Mouse (Mus musculus): ENCODE results near the gene Tamm41. TPM values are rescaled to one million over a fixed set of nuclear protein-coding genes. Genes with fewer than 3 reads are reported as not detected.

Tamm41 gene
- polyA plus RNA-seq, 1 experiment: 31.8 TPM

DNA sequence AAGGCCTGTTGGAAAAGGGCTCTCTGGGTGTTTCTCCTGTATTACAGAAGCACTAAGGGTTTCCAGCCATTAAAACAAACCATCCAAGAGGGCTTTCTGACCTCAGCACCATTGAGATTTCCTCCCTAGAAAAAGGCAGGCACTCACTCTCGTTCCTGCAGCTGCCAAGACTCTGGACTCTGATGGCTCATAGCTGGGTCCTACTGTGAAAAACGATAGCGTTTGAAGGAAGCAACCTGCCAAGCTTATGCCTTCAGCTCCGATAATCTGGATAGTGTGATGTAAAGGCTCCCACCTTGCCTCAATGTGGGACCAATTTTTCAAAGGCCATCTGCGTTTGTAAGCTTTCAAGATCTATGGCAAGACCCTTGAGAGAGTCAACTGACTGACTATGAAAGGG lies 43.6 kb downstream of the Tamm41 start:
- no peak overlapping the region for H3K4me3 ChIP-seq (ENCODE audit: low read depth, low read length)
- 87% methylated on average over 5 of the region's 5 CpGs for WGBS
- H3K27ac ChIP-seq (ENCODE audit: insufficient read depth, low read depth, low read length): no peak overlapping the region
- H3K36me3 ChIP-seq (ENCODE audit: control insufficient read depth, insufficient read depth, low read length): no peaks in the 10 kb centered on the region
- no peak for TF ChIP-seq POLR2A (IDR thresholded peaks at IDR 0.05; ENCODE audit: low read depth, low read length)
- no peak for TF ChIP-seq CTCF (IDR thresholded peaks at IDR 0.05; ENCODE audit: extremely low read depth, insufficient read length, insufficient replicate concordance, low read depth, low read length)
- H3K27me3 ChIP-seq (ENCODE audit: control insufficient read depth, insufficient read depth, low read length): no peaks in the 10 kb centered on the region
- peaks cover 11% of the 10 kb centered on the region; the same call in 1 of the 2 replicates for H3K4me1 ChIP-seq (ENCODE audit: control insufficient read depth, insufficient read depth, insufficient read length, low read length)

- Histone ChIP-seq H3K4me1 (ENCODE audit: control insufficient read depth, insufficient read depth, insufficient read length, low read length) (peaks cover 15% of the 10 kb centered on the region; the same call in 1 of the 2 replicates), H3K27me3 (ENCODE audit: control insufficient read depth, insufficient read depth, low read length) (no peaks in the 10 kb centered on the region), H3K36me3 (ENCODE audit: control insufficient read depth, insufficient read depth, low read length) (no peaks in the 10 kb centered on the region), H3K4me3 (ENCODE audit: low read depth, low read length) (no peak overlapping the region), H3K27ac (ENCODE audit: insufficient read depth, low read depth, low read length) (no peak overlapping the region)
- no peak for TF ChIP-seq POLR2A (IDR thresholded peaks at IDR 0.05; ENCODE audit: low read depth, low read length)
- no peak for TF ChIP-seq CTCF (IDR thresholded peaks at IDR 0.05; ENCODE audit: extremely low read depth, insufficient read length, insufficient replicate concordance, low read depth, low read length)
- 55% methylated on average over 8 of the region's 8 CpGs for WGBS
Measured at GRCm38 (mm10) chr6:114993659-114994058, 44.0 kb downstream of the Tamm41 start.

- TF ChIP-seq POLR2A (IDR thresholded peaks at IDR 0.05; ENCODE audit: low read depth, low read length): no peak
- no peak for TF ChIP-seq CTCF (IDR thresholded peaks at IDR 0.05; ENCODE audit: extremely low read depth, insufficient read length, insufficient replicate concordance, low read depth, low read length)
- WGBS: 93% methylated on average over 4 of the region's 4 CpGs
Measured at GRCm38 (mm10) chr6:114991909-114992308, 45.8 kb downstream of the Tamm41 start.

DNA sequence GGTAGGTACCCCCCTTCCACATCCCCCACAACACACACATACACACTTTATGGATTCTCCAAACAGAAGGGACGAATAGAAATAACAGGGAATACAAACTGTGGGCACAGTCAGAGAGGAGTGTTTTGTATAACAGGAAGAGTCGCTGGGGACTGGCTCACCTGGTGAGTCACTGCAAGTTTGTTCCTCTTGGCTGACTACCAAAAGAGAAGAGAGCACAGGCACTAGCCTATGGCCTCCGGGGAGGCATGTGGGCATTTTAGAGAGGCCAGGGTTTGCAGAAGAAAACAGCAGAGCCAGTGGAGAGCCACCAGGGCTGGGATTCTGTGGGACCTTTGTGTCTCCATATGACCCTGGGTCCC lies 49.1 kb downstream of the Tamm41 start:
- H3K27me3 ChIP-seq (ENCODE audit: control insufficient read depth, insufficient read depth, low read length): no peaks in the 10 kb centered on the region
- no peak overlapping the region for H3K4me3 ChIP-seq (ENCODE audit: low read depth, low read length)
- no peak for TF ChIP-seq POLR2A (IDR thresholded peaks at IDR 0.05; ENCODE audit: low read depth, low read length)
- peaks cover 12% of the 10 kb centered on the region; the same call in 1 of the 2 replicates for H3K4me1 ChIP-seq (ENCODE audit: control insufficient read depth, insufficient read depth, insufficient read length, low read length)
- H3K27ac ChIP-seq (ENCODE audit: insufficient read depth, low read depth, low read length): peak overlapping the region; percentile 90
- WGBS: 17% methylated on average over 3 of the region's 3 CpGs
- no peaks in the 10 kb centered on the region for H3K36me3 ChIP-seq (ENCODE audit: control insufficient read depth, insufficient read depth, low read length)

More at GRCm38 (mm10) chr6:114991909-114992308, 45.8 kb downstream of the Tamm41 start:
- H3K36me3 ChIP-seq (ENCODE audit: control insufficient read depth, insufficient read depth, low read length): no peaks in the 10 kb centered on the region
- H3K4me3 ChIP-seq (ENCODE audit: low read depth, low read length): no peak overlapping the region
- H3K4me1 ChIP-seq (ENCODE audit: control insufficient read depth, insufficient read depth, insufficient read length, low read length): peaks cover 16% of the 10 kb centered on the region; the same call in 1 of the 2 replicates
- H3K27me3 ChIP-seq (ENCODE audit: control insufficient read depth, insufficient read depth, low read length): no peaks in the 10 kb centered on the region
- H3K27ac ChIP-seq (ENCODE audit: insufficient read depth, low read depth, low read length): no peak overlapping the region

- H3K27me3 ChIP-seq (ENCODE audit: control insufficient read depth, insufficient read depth, low read length): no peaks in the 10 kb centered on the region
- H3K36me3 ChIP-seq (ENCODE audit: control insufficient read depth, insufficient read depth, low read length): no peaks in the 10 kb centered on the region
- H3K27ac ChIP-seq (ENCODE audit: insufficient read depth, low read depth, low read length): peak overlapping the region; percentile 90
- H3K4me1 ChIP-seq (ENCODE audit: control insufficient read depth, insufficient read depth, insufficient read length, low read length): peaks cover 12% of the 10 kb centered on the region; the same call in 1 of the 2 replicates
- no peak overlapping the region for H3K4me3 ChIP-seq (ENCODE audit: low read depth, low read length)
- no peak for TF ChIP-seq POLR2A (IDR thresholded peaks at IDR 0.05; ENCODE audit: low read depth, low read length)
- TF ChIP-seq CTCF (IDR thresholded peaks at IDR 0.05; ENCODE audit: extremely low read depth, insufficient read length, insufficient replicate concordance, low read depth, low read length): no peak
- 25% methylated on average over 7 of the region's 7 CpGs for WGBS
Measured at GRCm38 (mm10) chr6:114987966-114988618, 49.6 kb downstream of the Tamm41 start.

DNA sequence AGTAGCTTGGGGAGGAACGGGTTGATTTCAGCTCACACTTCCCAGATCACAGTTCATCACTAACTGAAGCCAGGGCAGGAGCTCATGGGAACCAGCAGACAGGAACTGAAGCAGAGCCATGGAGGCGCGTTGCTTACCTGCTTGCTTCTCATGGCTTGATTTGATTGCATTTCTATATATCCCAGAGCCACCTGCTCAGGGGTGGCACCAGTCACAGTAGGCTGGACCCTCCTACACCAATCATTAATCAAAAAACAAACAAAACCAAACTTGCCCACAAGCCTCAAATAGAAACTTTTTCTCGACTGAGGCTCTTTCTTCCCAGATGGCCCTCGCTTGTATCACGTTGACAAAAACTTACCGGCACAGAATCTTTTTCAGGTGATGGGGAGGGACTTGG lies 55.0 kb downstream of the Tamm41 start:
- WGBS: 28% methylated on average over 7 of the region's 7 CpGs
- no peaks in the 10 kb centered on the region for H3K36me3 ChIP-seq (ENCODE audit: control insufficient read depth, insufficient read depth, low read length)
- H3K27ac ChIP-seq (ENCODE audit: insufficient read depth, low read depth, low read length): no peak overlapping the region
- no peaks in the 10 kb centered on the region for H3K27me3 ChIP-seq (ENCODE audit: control insufficient read depth, insufficient read depth, low read length)
- no peak overlapping the region for H3K4me3 ChIP-seq (ENCODE audit: low read depth, low read length)
- TF ChIP-seq POLR2A (IDR thresholded peaks at IDR 0.05; ENCODE audit: low read depth, low read length) (no peak), CTCF (IDR thresholded peaks at IDR 0.05; ENCODE audit: extremely low read depth, insufficient read length, insufficient replicate concordance, low read depth, low read length) (no peak)
- peaks cover 10% of the 10 kb centered on the region; the same call in 1 of the 2 replicates for H3K4me1 ChIP-seq (ENCODE audit: control insufficient read depth, insufficient read depth, insufficient read length, low read length)

DNA sequence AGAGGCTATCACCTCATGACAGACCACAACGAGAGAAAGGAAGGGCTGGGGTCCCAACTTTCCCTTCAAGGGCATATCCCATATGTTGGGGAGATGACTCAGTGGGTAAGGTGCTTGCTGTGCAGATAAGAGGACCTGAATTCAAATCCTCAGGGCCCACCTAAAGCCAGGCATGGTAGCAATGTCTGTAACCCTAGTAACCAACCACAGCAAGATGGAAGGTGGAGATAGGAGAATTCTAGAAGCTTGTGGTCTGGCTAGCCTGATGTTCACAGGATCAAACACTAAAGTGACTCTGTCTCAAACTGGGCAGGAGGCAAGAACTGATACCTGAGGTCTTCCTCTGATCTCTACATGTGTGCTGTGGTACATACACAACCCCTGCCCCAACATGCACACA lies 58.0 kb downstream of the Tamm41 start:
- no peak overlapping the region for H3K27ac ChIP-seq (ENCODE audit: insufficient read depth, low read depth, low read length)
- peaks cover 8% of the 10 kb centered on the region; the same call in 1 of the 2 replicates for H3K4me1 ChIP-seq (ENCODE audit: control insufficient read depth, insufficient read depth, insufficient read length, low read length)
- no peak overlapping the region for H3K4me3 ChIP-seq (ENCODE audit: low read depth, low read length)
- no peaks in the 10 kb centered on the region for H3K27me3 ChIP-seq (ENCODE audit: control insufficient read depth, insufficient read depth, low read length)
- TF ChIP-seq POLR2A (IDR thresholded peaks at IDR 0.05; ENCODE audit: low read depth, low read length) (no peak), CTCF (IDR thresholded peaks at IDR 0.05; ENCODE audit: extremely low read depth, insufficient read length, insufficient replicate concordance, low read depth, low read length) (no peak)
- WGBS: 84% methylated on average over 1 of the region's 1 CpGs
- H3K36me3 ChIP-seq (ENCODE audit: control insufficient read depth, insufficient read depth, low read length): no peaks in the 10 kb centered on the region

Measured in small intestine, adult 2 months (tissue).